Mouse (Mus musculus): Measurements from ENCODE around the gene Pgap3.

The Pgap3 gene

DNA sequence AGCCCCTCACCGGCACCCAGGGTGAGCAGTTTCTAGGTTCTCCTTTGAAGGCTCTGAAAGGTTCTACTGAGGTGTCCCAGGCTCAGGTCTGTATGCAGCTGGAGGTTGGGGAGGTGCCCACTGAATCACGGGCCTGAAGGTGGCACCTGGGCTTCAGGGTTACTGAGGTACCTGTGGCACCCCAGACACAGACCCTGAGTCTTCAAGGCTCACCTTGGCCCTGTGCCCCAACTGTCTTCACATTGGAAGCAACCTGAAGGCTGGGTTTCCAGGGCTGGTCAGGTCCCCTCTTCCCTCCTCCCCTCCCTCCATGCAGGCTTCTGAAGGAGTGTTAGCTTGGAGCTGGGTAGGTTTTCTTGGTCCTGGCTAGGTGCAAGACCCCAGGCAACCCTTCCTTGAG, 18.6 kb downstream of the Pgap3 start:
- DNase-seq, result no peak

DNA sequence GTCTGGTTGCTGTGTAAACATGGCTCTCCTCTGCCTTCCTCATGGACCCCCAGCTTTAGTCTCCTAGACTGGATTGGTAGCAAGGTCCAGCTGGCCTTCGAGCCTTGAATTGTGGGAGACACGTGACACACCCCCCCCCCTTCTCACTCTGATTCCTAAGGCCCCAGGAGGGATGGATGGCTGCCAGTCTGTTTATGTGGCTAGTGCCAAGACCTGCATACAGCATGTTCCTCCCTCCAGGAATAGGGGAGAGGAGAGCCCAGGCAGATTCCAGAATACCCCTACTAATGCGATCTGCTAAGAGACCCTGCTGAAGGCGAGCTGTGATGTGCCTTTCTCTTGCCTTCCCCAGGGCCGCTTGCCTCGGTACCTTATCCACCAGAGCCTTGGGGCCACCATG, 20.2 kb downstream of the Pgap3 start:
- peak; percentile 51 for DNase-seq

DNA sequence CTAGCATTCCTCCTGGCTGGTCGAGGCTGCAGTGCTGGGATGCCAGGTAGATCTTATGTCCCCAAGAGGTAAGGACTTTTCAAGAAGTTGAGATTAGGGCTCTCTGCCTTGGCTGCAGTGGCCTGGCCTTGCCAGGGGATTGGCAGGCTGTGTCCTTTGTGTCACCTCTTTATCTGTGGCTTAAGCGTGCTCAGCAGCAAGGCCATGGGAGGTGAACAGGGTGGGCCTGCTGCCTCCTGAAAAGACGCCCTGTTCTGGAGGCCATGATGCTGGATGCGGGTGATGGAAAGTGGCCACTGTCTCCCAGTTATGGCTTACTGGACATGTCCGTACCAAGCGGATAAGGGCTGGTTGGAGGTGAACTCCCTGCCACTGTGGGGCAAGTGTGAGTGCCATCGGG, 20.9 kb downstream of the Pgap3 start:
- no peak for DNase-seq

DNA sequence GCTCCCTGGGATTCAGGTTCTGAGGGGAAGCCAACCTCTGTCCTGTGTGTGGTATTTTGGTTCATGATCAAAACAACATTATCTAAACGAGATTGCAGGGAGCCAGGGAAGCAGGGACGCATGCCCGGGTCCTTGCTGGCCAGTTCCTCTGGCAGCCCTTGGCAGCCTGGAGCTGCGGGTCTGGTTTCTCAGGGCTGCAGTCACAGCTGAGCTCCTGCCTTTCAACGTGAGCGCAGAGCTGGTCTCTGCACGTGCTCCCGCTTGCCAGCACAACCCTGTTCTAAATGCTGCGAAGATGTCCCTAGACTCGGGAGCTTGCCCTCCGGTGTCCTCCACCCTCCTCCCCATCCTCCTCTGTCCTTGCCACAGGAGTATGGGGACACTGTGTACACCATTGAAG, 22.5 kb downstream of the Pgap3 start:
- no peak for DNase-seq

DNA sequence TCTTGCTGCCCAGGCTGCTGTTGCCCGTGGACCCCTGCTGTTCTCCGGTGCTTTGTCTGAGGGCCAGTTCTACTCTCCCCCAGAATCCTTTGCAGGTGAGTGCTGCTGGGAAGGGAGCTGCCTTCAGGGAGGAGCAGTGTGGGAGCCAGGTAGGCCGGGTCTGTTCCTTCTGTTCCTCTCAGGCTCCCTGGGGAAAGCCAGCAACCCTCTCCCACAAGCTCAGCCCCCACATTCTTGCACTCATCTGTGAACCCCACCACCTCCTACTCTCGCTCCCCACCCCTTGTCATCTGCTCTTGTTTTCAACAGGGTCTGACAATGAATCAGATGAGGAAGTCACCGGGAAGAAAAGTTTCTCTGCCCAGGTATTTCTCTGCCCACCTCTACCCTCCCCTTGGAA, 23.5 kb downstream of the Pgap3 start:
- DNase-seq, result no peak

DNA sequence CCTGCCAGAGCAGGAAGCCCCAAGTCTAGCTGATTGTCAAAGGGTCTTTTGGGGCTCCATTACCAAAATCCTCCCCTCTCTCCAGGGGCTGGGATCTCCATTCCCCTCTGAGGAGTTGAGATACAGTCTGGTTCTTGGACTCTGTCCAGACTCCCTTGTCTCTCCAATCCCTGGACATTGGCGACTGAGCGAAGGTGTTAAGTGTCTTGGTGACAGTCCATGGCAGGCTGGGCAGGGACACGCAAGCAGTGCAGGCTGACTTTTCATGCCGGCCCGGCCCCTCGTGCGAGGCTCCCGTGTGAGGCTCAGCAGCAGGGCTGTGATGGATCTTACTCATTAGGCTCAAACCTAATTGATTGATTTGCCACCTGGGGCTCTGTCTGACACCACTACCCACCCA, 26.0 kb downstream of the Pgap3 start:
- no peak for DNase-seq

DNA sequence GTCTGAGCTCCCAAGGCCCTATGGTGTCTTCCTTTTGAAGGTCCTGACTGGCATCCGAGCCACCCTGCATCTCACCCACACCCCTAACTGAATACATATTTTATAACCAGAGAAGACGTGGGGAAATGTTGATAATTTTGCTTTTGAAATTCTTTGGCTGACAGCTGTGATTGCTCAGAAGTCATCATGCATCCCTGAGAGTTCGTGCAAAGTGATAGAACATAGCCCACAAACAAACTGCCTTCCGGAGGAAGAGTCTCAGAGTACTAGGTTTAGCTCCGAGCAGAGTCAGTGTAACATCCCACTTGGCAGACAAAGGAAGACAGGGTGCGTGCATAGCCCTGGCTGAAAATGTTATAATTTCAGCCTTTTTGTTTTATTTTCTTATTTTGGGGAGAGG, 27.0 kb downstream of the Pgap3 start:
- DNase-seq, result no peak

DNA sequence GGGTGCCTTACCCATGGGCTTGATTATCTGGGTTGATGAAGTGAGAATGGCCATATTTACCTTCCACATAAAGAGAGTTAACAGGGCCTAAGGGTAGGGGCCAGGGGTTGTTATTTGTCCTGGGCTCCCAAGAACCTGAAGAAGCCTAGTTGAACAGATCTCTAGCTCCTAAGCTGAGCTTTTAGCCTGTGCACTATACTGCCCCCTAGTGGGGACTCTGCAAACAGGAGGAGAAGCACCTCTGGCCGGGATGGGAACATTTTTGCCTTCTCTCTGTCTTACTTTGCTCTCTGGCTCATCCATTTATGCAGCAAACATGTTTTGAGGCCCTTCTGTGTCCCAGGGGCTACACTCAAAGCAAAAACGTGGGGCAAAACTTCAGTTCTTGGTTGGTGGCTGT, 27.9 kb downstream of the Pgap3 start:
- peak; percentile 79 for DNase-seq

DNA sequence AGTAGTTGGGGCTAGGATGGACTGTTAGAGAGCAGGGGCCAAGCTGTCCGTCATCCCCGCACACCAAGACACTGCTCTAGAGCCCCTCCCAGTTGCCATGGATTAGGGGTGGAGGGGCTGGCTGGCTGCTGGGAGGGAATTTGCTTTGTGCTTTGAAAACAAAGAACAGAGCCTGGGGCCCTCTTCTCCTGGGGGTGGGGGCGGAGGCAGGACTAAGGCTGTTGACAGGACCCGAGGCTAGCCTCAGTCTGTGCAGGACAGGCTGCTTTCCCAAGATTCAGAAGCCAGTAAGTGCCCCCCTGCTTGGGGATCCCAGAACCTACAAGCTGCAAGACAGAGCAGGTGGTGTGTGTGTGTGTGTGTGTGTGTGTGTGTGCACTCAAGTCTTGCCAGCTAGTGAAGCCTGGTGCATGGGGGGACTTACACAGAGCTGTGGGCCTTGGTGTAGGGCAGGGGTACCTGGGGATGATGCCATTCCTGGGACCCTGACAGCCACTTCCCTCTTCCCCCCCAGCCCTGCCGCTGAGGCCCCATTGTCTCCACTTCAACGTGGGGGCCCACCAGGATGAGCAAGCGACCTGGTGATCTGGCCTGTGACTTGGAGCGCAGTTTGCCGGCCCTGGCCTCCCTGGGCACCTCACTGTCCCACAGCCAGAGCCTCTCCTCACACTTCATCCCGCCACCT, 28.6 kb downstream of the Pgap3 start:
- DNase-seq, result no peak

DNA sequence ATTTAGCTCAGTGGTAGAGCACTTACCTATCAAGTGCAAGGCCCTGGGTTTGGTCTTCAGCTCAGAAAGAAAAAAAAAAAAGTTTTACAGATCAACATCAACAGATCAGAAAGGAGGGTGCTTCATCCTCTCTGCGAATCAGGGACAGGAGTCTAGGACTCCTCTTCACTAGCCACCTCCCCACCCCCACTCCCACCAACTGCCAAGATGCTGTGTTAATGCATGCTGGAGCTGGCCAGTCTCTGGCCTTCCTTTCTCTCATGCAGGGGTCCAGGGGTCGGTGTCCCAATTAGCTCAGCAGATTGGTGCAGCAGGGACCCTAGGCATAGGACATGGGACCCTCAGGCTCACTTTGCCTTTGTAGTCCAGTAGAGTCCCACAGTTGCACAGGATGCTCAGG, 29.7 kb downstream of the Pgap3 start:
- DNase-seq, result no peak

DNA sequence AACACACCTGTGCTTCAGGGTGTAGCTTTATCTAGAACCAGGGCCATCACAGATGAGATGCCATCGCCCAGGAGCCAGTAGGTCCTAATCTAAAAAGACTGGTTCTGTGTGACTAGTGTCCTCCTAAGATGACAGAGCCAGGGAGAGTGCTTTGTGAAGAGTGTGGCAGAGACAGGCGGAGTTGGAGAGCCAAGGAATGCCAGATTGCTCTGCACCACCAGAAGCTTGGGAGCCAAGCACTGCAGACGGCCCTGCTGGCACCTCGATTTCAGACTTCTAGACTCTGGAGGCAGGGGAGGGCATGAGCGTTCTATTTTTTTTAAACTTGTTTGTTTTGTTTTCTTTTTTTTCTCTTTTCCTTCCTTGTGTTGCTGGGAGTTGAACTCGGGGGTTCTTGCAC, 31.0 kb downstream of the Pgap3 start:
- no peak for DNase-seq

DNA sequence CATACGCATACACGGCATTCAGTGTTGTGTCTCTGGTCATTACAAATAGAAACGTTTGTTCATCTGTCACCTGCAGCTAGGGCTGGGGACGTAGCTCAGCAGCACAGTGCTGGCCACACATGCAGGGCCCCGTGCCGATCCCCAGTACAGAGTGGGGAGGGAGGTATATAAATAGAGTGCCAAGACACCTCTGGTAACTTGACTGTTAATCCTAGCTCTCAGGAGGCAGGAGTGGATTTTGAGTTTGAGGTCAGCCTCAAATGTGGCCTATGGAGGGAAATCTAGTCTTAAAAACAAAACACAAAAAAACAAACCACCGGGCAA, 32.5 kb downstream of the Pgap3 start:
- DNase-seq, result no peak

DNA sequence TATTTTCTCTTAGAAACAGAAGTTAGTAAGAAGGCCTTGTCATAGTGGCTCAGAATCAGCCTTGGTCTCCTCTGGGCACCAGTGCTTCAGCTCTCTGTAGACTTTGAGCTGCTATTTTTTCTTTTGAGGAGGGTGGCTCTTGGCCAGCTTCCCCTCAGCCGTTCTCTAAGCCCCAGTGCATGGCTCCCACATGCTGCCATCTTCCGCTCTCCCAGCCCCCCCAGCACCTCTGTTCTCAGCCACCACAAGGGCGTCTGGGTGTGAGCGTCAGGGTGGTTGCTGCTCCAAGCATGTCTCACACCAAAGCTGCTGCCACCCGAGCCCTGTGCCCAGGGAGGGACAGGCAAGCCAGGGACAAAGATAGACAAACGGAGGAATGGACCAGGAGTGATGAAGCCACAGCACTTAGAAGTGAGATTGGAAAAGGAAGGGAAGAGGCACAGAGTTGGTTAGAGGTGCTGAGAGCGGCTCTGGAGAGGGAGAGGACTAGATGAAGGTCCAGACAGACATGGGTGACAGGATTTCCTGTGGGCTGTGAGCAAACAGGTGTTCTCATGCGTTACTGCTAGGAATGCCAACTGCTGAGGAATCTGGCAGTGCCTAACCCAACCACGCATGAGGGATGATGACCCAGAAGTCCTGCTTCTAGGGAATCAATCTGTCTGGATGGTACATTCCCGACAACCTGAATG, 33.0 kb downstream of the Pgap3 start:
- no peak for DNase-seq

DNA sequence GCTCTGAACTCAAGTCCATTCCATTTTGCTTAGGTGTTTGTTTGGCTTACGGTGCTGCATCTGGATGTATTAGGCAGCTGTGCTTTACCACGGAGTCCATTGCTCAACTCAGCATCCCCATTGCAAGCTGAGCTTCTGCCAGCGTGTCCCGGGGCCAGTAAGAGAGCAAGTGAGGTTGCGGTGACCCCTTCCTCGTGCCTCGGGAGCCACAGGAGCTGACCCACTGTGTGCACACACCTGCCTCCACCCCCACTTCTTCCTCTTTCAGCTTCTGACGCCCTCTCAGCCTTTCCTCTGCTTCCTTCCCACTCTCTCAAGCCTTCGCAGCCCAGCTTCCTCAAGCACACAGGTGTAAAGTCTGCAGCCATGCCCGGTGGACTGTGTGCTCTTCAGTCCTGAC, 34.0 kb downstream of the Pgap3 start:
- no peak for DNase-seq

DNA sequence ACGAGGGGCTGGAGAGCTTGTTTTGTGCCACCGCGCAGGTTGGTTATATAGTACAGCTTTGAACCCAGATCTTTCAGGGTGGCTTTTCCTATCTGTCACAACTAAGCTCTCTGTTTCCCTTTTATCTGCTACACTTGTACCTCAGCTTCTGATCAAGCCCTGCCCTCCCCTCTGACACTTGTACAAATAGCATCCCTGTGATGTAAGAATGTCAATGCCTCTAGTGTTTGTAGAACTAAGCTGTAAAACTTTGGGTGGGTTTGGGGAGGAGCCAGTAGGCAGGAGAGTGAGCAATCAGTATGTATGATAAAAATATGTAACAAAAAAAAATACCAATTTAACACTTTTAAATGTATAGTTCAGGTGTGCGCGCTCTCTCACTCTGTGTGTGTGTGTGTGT, 35.9 kb downstream of the Pgap3 start:
- DNase-seq, result no peak

DNA sequence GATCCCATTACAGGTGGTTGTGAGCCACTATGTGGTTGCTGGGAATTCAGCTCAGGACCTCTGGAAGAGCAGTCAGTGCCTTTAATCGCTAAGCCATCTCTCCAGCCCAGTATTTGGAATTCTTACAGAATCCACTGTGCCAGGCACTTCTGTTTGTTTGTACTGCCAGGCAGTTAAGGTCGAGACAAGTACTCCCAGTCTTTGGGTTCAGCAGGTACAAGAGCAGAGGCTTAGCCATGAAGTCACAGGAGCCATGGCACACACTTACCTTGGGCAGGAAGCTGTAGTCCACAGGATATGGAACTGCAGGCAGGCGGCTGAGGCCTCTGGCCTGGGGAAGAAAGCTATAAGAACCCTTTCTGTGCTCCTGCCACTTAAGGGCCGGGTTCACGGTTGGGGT, 36.5 kb downstream of the Pgap3 start:
- no peak for DNase-seq

DNA sequence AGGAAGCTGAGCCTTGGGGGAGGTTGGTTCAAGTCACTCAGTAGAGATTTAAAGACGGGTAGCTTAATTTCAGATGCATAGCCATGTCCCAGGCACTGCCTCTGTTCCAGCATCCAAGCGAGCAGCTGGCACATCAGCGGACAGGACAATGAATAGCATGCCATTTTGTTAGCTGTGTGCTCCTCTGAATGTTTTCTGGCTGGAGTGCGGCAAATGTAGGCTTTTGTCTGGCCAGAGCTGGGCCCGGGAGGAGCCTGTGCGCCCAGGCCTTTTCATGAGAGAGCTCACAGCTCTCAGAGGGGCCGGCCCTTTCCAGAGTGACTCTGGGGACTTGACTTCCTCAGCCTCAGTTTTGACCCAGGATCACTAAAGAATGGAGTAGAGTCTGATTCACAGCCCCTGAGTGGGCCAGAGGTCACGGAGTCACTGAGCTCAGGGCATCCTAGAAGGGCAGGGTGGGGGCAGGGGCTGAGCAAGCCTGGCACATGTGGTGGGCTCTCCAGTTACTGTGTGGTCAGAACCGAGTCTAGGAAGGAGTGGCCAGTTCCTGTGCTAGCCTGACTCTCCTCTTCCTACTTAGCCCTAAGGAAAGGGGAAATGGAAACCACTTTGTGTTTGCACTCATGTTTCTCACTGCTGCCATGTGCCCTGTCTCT, 39.3 kb downstream of the Pgap3 start:
- DNase-seq, result no peak

DNA sequence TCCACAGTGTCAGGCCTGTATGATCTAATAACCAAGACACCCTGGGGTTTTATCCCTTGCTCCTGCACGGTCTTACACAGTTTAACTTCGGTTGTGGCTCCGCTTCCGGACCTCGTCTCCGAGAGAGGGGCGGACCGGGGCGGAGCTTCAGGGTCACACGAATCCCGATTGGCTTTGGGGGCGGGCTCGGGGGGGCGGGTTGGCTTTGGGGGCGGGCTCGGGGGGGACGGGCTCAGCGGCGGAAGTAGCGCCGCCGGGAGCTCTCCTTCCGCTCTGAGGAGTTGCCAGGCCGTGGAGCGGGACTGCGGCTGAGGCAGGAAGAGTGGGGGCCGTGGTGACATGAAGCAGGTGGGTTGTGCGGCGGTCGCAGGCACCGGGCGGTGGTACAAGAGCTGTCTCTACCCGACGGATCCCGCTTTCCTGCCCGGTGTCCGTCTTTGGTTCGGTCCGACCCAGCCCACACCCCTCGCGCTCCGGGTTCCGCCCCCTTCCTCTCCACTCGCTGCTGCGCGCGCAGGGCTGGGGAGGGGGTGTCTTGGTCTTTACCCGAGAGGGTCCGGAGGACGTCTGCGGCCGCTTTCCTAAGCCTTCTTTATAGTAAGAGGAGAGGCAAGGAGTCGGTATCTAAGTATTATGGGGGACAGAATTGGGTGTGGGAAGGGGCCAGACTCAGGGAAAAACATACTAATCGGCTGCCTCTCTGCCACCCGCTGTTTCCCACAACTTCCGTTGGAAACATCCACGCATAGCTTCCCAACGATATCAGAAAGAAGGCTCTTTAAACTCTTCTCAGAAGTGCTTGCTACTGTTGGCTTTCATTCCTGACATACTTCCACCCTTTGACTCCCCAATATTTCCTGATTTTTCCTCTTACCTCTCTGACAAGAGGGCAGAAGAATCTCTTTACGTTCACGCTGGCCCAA, 41.9 kb downstream of the Pgap3 start, which contains the start of gene Stard3:
Gene Stard3 (plus strand): TSS at position 208 of the 923 bp plus-strand sequence.
- peak; percentile 96 for DNase-seq

DNA sequence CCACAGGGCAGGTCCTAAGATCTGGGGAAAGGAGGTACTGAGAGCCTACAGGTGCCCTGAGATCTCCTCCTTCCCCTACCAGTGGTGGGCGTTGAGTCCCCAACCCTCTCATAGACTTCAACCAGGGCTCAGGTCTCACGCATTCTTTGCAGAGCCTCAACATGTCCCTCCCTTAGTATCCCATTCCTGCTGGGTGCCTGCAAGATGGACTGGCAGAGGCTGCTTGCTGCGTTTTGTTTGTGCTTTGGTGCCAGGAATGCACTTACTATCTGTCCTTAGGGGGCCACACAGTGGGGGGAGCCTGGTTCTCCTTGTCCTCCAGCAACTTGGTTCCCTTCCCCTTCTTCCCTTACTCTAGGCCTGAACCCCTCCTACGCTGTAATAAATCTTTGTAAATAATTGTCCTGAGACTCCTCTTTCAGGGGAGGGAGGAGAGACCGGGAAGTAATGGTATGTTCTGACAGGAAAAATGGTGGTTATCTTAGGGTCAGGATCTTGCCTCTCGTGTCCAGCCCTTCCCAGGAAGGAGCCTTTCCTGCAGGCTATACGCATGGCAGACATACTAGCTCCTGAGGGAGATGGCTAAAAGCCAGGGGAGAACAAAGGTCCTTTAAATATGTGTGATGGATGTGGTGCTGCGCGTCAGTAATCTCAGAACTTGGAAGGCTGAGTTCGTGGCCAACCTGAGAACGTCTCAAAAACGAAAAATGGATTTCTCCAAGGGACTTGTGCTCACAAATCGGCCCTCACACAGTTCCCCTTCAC, 42.7 kb downstream of the Pgap3 start:
- DNase-seq, result peak; percentile 54

DNA sequence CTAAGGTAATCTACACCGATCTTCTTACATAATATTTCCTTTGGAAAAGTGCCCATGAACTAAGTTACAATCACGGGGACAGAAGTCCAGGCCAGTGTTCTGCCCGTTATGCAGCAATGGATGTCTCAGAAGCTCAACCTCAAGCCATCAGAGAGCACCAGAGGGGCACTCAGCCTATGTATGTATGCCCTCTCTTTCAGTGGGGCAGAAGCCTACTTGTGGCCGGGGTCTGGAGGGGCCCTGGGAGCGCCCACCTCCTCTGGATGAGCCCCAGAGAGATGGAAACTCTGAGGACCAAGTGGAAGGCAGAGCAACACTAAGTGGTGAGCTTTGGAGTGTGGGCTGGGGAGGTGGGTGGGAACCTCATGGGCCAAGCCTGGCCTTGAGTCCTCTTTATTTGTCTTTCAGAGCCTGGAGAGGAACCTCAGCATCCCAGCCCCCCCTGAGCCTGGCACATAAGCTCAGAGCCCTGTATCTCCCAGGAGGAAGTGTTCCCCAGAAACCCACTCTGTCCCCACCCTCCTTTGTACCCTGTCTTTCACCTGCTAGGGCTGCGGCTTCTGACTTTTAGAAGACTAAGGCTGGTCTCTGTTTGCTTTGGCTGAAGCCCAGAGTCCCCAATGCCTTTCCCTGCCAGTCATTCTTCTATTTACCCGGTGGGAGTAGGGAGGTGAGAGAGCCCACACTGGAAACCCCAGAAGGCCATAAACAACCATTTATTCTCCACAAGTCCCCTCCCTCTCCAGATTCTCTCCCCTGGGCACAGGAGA, 43.5 kb downstream of the Pgap3 start:
- no peak for DNase-seq

DNA sequence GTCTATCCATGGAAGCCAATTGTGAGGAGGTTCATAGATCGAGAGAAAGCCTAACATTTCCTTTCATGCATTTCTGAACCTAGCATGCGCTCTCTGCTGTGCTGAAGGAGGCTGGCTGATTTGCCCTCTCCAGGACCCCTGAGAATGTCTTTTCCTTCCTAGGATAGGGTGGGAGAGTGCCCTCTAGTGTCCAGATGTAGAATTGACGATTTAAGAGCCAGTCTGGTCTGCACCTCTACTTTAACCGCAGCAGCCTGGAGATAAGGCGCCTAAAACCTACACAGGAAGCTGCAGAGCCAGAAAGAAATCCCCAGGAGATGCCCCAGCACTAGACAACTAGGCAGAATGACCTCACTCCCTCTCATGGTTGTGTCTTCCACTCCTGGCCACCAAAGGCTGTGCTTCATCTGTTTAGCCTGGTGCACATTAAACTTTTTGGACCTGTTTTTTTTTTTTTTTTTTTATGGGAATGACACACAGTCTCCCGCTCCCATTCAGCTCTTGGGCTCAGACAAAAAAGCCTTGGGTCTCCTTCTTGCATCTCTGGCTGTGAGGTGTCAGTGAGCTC, 44.5 kb downstream of the Pgap3 start:
- peak; percentile 69 for DNase-seq
